Mouse (Mus musculus): Measurements from ENCODE around the gene Pla2g10.

DNA sequence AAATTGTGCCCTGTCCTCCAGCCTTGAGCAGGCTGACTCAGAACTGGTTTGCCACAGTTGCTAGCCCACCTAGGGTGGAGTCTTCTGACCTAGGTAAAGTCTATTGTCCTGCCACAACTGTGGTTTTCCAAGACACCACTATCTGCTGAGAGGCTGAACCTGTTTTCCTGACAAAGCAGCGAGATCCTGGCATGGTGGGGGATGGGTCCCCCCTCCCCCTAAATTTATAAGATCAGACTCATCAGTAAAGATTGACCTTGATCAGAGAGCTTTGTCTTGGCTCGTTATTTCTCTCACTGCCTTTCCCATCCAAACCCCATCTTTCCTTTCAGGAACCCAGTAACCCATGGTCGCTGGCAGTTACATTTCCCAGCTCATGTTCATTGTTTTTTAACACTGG lies 19.2 kb upstream of the Pla2g10 start:
- TF ChIP-seq CTCF (IDR thresholded peaks at IDR 0.05; ENCODE audit: control insufficient read depth, insufficient read depth, low read length) (no peak), POLR2A (IDR thresholded peaks at IDR 0.05; ENCODE audit: borderline replicate concordance, control insufficient read depth, low read depth, low read length) (no peak)
